Mouse (Mus musculus) small intestine, adult 2 months (tissue): Measurements from ENCODE around the gene Mok.

Source experiments
- CTCF ChIP-seq: fragments of 200-500 bp; IDR thresholded peaks from 2 replicates; pipeline ENCODE4 v1.5.1; 2012; ENCODE audit warnings: low read depth, mild to moderate bottlenecking, control low read depth, inconsistent platforms, low read length, moderate library complexity, mixed read lengths; ENCODE audit not compliant: insufficient replicate concordance, insufficient read length; ENCODE audit errors: extremely low read depth
- POLR2A ChIP-seq: fragments of 200-500 bp; IDR thresholded peaks from 2 replicates; pipeline ENCODE4 v1.6.1; 2012; ENCODE audit warnings: low read depth, mild to moderate bottlenecking, control low read depth, inconsistent platforms, low read length, moderate library complexity

GRCm38 (mm10) chr12:110786243-110786642 is 54.5 kb downstream of the Mok start:
- no peak for TF ChIP-seq CTCF
- no peak for TF ChIP-seq POLR2A
